Mouse (Mus musculus): ENCODE results near the gene Zfp786. TPM values are rescaled to one million over a fixed set of nuclear protein-coding genes. Genes with fewer than 3 reads are reported as not detected.
"Not testable (repeated sequence)": the region's sequence is repeated elsewhere in the genome, so short reads cannot be mapped to it uniquely, and the experiment has no call there.

The Zfp786 gene
- polyA plus RNA-seq, 1 experiment from 2014 or later, result 0.40 TPM

DNA sequence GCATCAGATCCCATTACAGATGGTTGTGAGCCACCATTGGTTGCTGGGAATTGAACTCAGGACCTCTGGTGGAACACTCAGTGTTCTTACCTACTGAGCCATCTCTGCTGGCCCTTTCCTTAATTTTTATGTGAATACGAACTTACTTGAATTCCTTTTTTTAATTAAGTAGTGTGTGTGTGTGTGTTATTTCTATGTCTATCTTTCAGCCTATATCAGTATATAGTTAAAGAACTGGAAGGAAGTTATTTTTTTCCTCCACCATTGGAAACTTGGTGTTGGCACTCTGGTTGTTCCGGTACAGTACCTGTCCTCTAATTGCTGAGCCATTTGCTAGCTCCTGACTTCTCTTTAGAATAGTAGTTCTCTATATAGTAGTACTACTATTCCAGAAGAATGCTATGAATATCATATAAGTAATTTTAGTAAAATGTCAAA lies 50.1 kb downstream of the Zfp786 start:
- H3K27ac ChIP-seq (ENCODE audit: low read length), result peak overlapping the region; percentile 79
- peak overlapping the region; percentile 49 for H3K4me2 ChIP-seq (ENCODE audit: low read depth, low read length)
- no peaks in the 10 kb centered on the region for H3K36me3 ChIP-seq (ENCODE audit: control insufficient read depth, insufficient read depth)
- H3K27me3 ChIP-seq (ENCODE audit: control insufficient read depth, insufficient read depth, low read depth, low read length), result no peaks in the 10 kb centered on the region
- H3K4me3 ChIP-seq (ENCODE audit: low read depth, low read length), result peak overlapping the region; percentile 69
- H3K9ac ChIP-seq (ENCODE audit: low read depth, low read length), result peak overlapping the region; percentile 70
- no peaks in the 10 kb centered on the region for H3K9me3 ChIP-seq (replicated peaks; ENCODE audit: control insufficient read depth, low read length)
- peaks cover 14% of the 10 kb centered on the region for H3K4me1 ChIP-seq (ENCODE audit: control insufficient read depth, low read depth, low read length)
- ATAC-seq (ENCODE audit: low read depth), result no peak
- WGBS (ENCODE audit: insufficient replicate concordance), result 5% methylated on average over 2 of the region's 2 CpGs

DNA sequence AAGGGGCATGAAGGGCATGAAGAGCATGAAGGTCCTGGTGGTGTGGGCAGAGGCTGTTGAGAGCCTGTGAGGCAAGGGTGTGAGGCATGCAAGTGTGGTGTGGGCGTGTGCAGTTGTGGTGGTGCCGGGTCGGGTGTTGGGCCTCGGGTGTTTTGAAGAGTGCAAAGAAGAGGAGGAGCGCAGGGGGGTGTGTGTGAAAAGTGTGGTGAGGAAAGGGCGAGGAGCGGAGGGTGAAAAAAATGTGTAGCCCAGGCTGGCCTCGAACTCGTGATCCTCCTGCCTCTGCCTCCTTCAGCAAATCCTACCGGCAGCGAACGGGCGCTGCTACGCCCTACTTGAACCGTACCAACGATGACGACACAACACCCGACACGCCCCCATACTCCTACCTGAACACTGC lies 58.9 kb downstream of the Zfp786 start:
- H3K4me2 ChIP-seq (ENCODE audit: low read depth, low read length); H3K36me3 ChIP-seq (ENCODE audit: control insufficient read depth, insufficient read depth); H3K27ac ChIP-seq (ENCODE audit: low read length); H3K4me3 ChIP-seq (ENCODE audit: low read depth, low read length); H3K4me1 ChIP-seq (ENCODE audit: control insufficient read depth, low read depth, low read length); H3K9ac ChIP-seq (ENCODE audit: low read depth, low read length); ATAC-seq (ENCODE audit: low read depth); H3K9me3 ChIP-seq (replicated peaks; ENCODE audit: control insufficient read depth, low read length); H3K27me3 ChIP-seq (ENCODE audit: control insufficient read depth, insufficient read depth, low read depth, low read length): not testable (repeated sequence)
- WGBS (ENCODE audit: insufficient replicate concordance), result 42% methylated on average over 7 of the region's 19 CpGs

DNA sequence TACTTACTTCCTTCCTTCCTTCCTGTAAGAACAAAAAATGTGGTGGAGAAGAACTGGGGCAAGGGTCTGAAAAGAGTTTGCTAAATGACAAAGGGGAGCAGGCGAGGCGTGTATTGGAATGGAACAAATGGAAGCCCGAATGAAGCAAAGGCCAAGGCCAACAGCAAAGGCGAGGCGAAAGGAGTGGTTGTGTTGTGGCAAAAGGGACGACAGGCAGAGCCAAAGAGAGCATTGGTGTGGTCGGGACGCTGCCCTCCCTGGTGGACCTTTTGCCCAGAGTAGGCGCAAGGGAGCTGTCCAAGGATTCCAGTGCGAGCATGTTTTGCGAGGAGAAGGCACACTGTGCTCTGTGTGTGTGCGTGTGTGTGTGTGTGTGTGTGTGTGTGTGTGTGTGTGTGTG lies 59.6 kb downstream of the Zfp786 start:
- not testable (repeated sequence) for ATAC-seq (ENCODE audit: low read depth); H3K27ac ChIP-seq (ENCODE audit: low read length); H3K9ac ChIP-seq (ENCODE audit: low read depth, low read length); H3K36me3 ChIP-seq (ENCODE audit: control insufficient read depth, insufficient read depth); H3K4me3 ChIP-seq (ENCODE audit: low read depth, low read length); H3K4me1 ChIP-seq (ENCODE audit: control insufficient read depth, low read depth, low read length); H3K27me3 ChIP-seq (ENCODE audit: control insufficient read depth, insufficient read depth, low read depth, low read length); H3K4me2 ChIP-seq (ENCODE audit: low read depth, low read length); H3K9me3 ChIP-seq (replicated peaks; ENCODE audit: control insufficient read depth, low read length)
- 77% methylated on average over 12 of the region's 12 CpGs for WGBS (ENCODE audit: insufficient replicate concordance)

DNA sequence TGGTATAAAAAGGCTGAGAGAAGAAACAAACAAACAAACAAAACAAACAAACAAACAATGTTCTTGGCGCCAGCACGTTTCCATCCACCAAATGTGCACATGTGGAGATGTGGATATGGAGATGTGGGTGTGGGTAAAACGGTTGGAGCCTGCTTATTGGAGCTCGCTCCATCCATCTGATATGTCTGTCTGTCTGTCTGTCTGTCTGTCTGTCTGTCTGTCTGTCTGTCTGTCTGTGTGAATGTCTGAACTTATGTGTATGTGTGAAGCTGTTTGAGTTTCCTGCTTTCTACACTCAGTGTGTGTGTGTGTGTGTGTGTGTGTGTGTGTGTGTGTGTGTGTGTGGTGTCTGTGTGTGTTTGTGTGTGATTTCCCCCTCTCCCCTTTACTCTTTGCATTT lies 60.8 kb downstream of the Zfp786 start:
- H3K9ac ChIP-seq (ENCODE audit: low read depth, low read length); H3K36me3 ChIP-seq (ENCODE audit: control insufficient read depth, insufficient read depth); H3K4me2 ChIP-seq (ENCODE audit: low read depth, low read length): not testable (repeated sequence)

More for the DNA sequence above, 60.8 kb downstream of the Zfp786 start:
- not testable (repeated sequence) for ATAC-seq (ENCODE audit: low read depth); H3K4me3 ChIP-seq (ENCODE audit: low read depth, low read length); H3K4me1 ChIP-seq (ENCODE audit: control insufficient read depth, low read depth, low read length); H3K27ac ChIP-seq (ENCODE audit: low read length); H3K27me3 ChIP-seq (ENCODE audit: control insufficient read depth, insufficient read depth, low read depth, low read length); H3K9me3 ChIP-seq (replicated peaks; ENCODE audit: control insufficient read depth, low read length)
- WGBS (ENCODE audit: insufficient replicate concordance), result 63% methylated on average over 4 of the region's 4 CpGs

MicroRNA genes within 50 kb of the gene (microRNA counts, 519-probe panel; counts per million panel counts)
- microRNA mmu-miR-704, result 60.7 counts per million

Small RNA genes within 50 kb of the gene (microRNA-seq; reads per million reads assigned to microRNA genes)
- not detected for gene Mir704

Other genes with a start within 250 kb of the Zfp786 start
- gene Ezh2, start 235.5 kb downstream of the Zfp786 start, polyA plus RNA-seq (2015; fragmentation: Nextera tagmentation; extraction: Ambion mirVana), result 42.3 and 48.2 TPM in 2 replicates
- gene Pdia4, start 17.4 kb downstream of the Zfp786 start, polyA plus RNA-seq (2015; fragmentation: Nextera tagmentation; extraction: Ambion mirVana), result 132 and 136 TPM in 2 replicates
- 1.6 and 1.9 TPM in 2 replicates for gene Zfp398, start 4.8 kb upstream of the Zfp786 start, polyA plus RNA-seq (2015; fragmentation: Nextera tagmentation; extraction: Ambion mirVana)
- 2.4 and 2.7 TPM in 2 replicates for gene Zfp282, start 46.3 kb upstream of the Zfp786 start, polyA plus RNA-seq (2015; fragmentation: Nextera tagmentation; extraction: Ambion mirVana)
- gene Zfp212, start 89.6 kb upstream of the Zfp786 start, polyA plus RNA-seq (2015; fragmentation: Nextera tagmentation; extraction: Ambion mirVana), result 5.6 and 6.0 TPM in 2 replicates
- 1.9 and 2.2 TPM in 2 replicates for gene Zfp956, start 122.5 kb upstream of the Zfp786 start, polyA plus RNA-seq (2015; fragmentation: Nextera tagmentation; extraction: Ambion mirVana)
- gene Zfp777, start 218.0 kb upstream of the Zfp786 start, polyA plus RNA-seq (2015; fragmentation: Nextera tagmentation; extraction: Ambion mirVana), result 1.5 and 1.6 TPM in 2 replicates

Measured in liver, embryonic 16.5 days (tissue).